Mouse (Mus musculus): ENCODE results near the gene Abcg5. TPM values are rescaled to one million over a fixed set of nuclear protein-coding genes. Genes with fewer than 3 reads are reported as not detected.
A peak's percentile ranks its signal among the peaks of the same experiment; 100 is the strongest.

Gene Abcg5
- total RNA-seq, 2 experiments from 2014 or later, result not detected

DNA sequence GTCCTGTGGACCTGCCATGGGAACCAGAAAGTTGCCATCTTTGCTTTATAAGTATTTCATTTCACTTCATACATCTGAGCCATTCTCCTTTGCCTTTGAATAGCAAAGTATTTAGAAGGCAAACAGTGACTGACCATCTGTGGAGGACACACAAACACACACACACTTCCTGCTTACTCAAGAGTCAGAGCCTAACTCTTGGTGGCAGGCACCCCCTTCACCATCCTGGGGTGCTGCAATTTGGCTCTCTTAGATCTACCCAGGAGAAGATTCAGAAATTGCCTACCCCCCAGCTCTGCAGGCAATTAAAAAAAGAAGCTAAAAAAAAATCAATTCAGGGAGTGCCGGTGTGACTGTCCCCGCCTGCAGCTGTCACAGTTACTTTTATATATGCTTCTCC, 36.3 kb downstream of the Abcg5 start:
- no peak for DNase-seq
- intact Hi-C loops (cut with DNase I), result no loop called here

DNA sequence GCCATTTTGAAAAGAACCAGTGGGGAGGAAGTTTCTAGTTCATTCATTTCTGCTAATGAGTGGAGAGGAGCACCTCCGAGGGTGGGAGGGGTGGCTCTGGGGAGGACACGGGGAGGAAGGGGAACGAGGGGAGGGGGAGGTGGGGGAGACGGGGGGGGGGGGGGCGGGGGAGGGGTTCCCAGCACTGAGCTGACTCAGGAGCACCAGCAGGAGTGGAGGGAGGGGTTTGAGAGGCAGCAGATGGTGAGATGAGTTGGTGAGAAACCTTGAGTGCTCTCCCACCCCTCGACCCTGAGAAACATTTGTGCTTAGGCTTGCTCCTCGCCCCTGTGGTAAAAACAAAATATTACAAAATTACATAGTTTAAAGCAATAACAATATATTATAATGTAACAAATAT, 36.9 kb downstream of the Abcg5 start:
- intact Hi-C loops (cut with DNase I), result no loop called here
- no peak for DNase-seq

DNA sequence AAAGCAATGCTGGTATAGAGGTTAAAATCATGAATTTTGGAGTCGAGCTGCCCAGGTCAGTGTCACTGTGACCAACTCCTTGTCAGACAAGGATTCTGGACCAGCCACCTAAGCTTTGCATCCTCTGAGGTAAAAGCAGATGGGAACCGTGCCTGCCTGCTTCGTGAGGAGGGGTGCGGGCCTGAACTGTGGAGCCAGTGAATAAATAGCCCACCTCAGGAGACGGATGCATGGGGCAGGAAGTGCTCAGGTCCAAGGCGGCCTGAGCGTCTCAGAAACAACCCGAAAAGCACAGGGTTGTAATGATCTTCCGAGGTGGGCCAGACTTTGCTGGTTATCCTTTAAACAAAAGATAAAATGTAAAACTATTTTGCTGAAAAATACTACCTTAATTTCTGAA, 37.7 kb downstream of the Abcg5 start:
- no peak for DNase-seq
- intact Hi-C loops (cut with DNase I), result no loop called here

DNA sequence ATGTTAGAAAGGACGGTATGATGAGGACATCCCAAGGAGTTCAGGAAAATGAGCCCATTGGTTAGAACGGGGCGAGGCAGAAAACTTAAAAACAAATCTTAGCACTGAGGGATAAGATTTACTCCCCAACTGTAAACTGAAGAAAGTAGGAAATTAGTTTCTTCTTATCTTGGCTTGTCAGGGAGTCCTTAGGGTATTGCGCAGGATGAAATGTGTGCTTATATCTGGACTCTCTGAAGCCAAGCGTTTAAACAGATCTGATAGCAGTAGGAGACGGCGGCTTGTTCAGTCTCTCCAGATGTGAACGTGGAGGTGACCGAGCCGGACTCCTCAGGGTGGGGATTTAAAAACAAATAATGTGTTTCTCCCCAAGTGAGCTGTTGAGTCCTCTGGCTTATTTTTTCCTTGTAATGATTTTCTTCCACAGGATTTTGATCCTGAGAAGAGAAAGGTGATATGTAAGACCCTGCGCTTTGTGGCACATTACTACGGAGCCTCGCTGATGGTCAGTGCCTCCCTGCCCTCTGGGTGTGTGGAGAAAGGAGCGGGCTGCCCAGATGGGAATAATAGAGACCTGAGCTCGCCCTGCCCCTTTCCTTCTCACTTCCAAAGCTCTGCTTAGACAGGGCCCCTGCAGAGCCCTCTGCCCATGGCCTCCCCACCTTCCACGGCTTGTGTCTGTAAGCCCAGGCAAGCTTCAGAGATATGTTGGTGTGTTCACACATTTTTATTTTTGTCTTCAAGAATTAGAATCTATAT, 38.3 kb downstream of the Abcg5 start:
- DNase-seq, result no peak
- intact Hi-C loops (cut with DNase I), result no loop called here

DNA sequence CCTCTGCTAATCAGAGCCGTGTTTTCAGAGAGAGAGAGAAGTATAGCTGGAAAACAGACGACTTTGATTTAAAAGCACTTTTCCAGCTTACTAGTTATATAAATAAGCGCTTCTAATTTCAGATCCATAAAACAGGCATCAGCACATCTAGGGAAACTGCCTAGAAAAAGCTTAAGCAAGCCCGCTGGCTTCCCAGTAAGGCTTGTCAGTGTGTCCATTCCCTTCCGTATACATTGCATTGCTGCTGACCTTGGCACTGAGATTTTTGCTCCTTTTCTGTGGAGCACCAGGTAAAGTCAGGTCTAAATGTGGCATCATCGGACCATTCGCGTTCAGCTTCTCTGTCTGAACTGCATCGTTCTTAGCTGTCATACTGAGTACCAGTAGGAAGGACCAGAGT, 40.5 kb downstream of the Abcg5 start:
- intact Hi-C loops (cut with DNase I), result no loop called here
- DNase-seq, result no peak

DNA sequence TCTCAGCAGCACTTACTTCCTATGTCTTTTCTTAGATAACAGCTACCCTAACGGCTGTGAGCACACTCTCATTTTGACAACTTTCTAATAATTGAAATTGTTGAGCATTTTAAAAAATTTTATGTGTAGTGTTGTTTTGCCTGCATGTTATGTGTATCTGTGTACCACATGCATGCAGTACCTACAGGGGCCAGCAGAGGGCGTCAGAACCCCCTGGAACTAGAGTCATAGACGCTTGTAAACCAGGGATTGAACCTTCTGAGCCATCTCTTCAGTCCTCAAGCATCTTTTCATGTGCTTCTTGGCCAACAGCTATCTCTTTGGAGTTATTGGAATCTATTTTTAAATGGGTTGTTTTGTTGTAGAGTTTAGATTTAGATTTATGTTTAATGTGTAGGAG, 40.9 kb downstream of the Abcg5 start:
- intact Hi-C loops (cut with DNase I), result no loop called here

DNA sequence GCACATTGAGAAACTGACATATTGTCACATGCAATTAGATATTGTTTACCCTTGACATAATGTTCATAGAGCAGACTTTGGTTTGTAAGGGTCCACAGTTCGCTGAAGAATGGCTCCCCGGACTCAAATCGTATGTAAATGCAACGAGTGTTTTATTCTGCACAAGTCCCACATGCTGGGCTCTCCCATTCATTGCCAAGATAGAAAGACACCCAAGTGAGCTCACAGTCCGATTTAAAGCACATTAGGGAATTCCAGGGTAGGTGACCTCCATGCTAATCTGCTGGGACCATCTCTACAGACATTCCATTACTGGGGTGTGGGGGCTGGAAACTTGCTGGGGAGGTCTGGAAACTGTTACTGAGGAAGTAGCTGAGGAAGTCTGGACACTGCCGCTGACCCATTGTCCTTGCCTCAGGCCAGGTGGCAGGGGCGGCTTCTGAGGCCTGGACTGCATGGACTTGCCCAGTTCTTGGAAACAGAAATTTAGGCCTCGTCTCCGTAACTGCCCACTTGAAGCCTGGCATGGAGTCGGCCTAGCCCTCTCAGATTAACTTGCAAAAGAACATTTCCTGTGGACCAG, 42.9 kb downstream of the Abcg5 start:
- DNase-seq, result no peak
- intact Hi-C loops (cut with DNase I), result no loop called here

More for the DNA sequence above, 40.9 kb downstream of the Abcg5 start:
- no peak for DNase-seq

DNA sequence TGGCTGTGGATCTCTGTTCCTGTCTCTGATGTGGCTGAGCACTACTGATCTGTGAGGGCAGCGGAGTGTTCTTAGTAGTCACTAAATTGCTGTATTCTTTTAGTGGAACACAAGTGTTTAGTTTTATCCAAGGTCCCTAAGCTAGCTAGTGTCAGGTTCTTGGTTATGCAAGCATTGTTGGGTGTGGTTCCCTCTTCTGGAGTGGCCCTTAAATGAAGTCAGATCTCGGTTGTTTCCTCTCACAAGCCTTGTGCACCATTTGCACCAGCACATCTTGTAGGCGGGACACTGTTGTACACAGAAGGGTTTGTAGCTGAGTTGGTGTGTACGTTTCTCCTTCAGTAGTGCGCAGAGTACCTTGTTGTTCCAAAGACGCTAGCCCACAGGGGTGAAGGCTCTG, 44.8 kb downstream of the Abcg5 start:
- no peak for DNase-seq
- intact Hi-C loops (cut with DNase I), result no loop called here

DNA sequence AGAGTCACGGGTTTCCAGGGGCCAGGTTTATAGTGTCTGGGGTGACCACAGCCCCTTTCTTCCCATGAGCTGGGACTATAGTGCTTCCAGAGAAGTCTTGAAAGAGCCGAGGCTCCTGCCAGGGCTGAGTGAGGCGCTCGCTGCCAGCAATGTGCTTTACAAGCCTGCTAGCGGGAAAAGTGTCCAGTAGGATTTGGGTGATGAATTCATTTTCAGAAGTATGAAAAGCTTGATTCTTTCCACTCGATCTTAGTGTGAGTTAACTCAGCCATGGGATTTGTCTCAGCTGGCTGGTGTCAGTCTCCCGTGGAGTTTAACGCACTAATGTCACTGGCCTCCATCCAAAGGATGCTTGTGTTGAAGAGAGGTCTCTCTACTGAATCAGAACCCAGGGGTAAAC, 46.5 kb downstream of the Abcg5 start:
- intact Hi-C loops (cut with DNase I), result no loop called here
- DNase-seq, result no peak

DNA sequence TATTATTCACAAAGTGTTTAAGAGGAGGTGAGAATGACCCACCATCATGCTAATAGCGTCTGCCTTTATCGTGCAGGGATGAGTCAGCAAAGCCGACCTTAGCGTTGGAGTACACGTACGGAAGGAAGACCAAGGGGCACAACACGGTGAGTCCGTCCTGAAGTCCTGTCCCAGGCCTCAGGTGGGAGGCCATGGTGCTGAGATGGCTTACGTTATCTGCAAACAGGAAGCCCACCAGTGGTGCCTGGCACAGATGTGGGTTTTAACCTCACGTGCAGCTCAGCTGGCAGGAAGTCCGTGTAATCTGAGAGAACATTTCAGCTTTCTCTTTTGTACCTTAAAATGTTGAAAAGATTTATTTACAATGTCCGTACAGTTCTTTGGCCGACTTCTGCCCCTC, 49.4 kb downstream of the Abcg5 start:
- intact Hi-C loops (cut with DNase I), result no loop called here
- DNase-seq, result no peak

DNA sequence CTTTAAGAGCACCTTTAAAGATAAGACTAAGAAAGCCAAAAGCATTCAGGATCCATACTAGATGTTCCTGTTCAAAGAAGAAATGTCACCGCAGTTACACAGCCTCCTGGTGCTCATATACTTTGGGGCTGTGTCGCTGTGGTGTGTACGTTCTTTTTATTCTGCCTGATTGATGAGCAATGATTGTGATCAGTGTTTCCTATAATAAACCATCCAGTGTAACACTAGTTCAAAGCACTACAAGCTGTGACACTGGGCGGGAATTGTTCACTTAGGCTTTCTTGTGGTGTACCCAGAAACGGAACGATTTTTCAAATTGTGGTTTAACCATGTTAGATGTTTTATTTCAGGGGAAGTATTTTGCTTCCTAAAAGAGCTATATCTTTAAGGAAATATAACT, 51.0 kb downstream of the Abcg5 start:
- DNase-seq, result no peak
- intact Hi-C loops (cut with DNase I), result no loop called here

DNA sequence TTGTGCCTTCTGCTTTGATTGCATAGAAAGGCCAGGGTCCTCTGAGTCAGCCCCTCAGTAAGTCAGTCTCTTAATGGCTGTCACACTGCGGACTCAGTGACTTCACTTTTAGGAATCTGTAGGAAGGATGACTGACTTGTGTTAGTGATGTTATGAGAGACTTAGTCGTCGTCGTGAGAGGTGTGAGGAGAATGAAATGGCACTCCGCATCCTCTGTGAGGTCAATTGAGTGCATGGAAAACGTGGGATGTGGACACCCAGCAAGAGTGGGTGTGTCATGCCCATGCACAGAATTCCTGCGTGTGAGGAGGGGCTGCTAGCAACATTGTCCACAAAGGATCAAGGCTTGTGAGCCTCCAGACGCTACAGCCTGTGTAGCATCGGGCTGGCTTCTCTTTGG, 54.2 kb downstream of the Abcg5 start:
- no peak for DNase-seq
- intact Hi-C loops (cut with DNase I), result no loop called here

DNA sequence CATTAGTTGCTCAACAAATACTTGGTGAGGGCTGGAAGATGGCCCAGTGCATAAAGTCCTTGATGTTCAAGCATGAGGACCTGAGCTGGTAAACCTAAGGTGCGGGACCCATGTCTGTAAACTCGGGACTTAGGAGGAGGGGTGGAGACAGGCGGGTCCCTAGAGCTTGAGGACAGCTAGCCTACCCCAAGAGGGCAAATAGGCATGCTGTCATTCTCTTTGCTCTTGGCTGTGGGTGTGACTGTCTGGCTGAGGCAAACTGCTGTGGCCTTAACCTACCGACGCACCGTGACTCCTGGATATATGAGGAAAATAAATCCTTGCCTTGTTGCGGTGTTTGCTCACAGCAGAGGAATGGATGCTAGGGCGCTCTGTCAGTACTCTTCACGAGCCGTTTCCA, 55.1 kb downstream of the Abcg5 start:
- DNase-seq, result no peak
- intact Hi-C loops (cut with DNase I), result no loop called here

DNA sequence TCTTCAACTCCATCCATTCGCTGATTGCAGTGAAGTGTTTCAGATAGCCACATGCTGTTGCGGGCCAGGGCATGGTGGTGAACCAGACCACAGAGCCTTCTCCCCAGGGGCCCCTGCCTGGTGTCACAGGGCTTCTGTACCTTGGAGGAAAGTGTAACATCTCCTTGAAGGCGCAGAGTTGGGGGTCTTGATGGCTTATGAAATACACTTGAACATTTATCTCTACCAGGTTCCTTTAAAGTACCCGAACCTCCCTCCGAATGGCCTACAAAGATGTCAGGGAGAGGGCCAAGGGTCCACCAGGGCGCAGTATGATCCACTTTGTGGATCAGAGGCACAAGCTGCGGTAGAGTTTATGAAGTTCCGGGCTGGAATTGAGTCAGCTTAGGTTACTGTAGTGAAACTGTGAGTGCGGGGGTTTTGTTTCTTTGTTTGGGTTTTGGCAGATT, 55.9 kb downstream of the Abcg5 start:
- intact Hi-C loops (cut with DNase I), result no loop called here
- no peak for DNase-seq

DNA sequence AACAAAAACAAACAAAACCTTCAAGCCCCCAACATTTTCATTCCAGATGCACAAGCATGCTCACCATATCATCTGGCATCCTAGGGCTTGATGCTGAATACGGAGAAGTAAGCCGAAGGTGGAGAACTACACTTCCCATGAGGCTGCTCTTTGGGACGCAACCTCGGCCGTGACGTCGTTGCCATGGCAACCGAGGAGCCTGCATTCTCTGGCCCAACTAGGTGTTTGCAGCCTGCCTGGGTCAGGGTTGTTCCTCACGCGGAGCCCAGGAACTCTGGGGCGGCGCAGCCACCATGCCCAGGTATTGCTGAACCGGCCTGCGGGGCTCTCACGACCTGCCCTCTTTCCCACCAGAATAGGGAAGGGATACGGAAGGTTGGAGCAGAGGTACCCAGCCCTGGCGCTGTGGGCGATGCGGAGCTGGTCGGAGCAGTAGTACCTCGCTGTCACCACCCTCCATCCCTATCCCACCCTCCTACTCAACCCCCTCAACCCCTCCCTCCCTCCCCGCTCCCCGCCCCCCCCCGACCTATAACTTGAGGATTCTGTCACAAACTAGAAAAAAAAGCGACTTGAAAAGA, 56.4 kb downstream of the Abcg5 start, which contains the start of gene Dync2li1:
TSS of gene Dync2li1 (plus strand) at position 221 of the 581 bp plus-strand sequence.
- peak; percentile 72 to 83 for DNase-seq
- intact Hi-C loops (cut with DNase I), result no loop called here

DNA sequence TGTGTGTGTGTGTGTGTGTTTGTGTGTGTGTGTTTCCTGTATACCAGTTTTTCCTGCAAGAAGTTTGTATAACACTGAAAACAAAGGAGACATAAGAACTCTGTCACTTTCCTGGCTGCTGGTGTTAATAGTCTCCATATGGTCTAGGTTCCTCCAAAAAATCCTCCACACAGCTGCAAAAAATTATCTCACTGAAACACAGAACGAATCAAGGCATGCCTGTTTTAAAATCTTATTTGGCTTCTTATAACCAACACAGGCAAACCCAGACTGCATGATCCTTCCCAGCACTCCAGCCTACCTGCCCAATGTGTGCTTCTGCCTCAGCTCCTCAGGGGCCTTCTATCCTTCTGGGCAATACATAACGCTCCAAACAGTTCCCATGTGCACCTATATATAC, 59.9 kb downstream of the Abcg5 start:
- intact Hi-C loops (cut with DNase I), result no loop called here
- DNase-seq, result no peak

DNA sequence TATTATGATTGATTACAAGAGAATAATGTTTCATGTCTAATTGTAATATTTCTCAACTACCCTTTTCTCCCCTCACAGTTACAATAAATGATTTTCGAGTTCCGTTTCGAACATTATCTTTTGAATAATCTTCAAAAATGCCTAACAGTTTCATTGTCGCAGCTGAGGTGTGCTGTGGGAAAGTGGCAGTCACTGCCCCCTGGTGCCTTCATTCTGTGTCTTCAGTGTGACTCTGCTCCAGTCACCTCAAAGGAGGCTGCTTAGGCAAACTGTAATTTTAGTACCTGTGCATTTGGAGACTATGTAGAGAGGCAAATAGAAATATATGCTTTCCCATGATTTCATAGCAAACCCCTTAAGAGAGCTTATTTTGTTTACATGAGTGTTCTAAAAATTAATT, 60.8 kb downstream of the Abcg5 start:
- intact Hi-C loops (cut with DNase I), result no loop called here
- no peak for DNase-seq

DNA sequence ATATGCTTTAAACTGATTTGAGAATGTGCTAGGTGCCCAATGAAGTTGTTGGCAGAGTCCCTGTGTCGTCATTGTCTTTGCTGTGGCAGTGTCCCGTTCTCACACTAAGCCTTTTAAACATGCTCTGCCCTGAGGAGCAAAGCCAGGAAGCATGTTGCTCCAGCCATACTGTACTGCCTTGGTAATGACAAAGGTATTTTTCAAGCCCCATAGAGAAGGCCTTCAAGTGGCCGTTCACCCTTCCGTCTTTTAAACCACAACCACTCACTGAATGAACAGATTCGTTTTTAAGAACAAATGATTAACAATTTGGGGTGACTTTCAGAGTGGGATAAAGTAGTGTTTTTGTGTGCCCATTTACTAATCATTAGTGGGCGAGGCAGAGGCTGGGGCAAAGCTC, 61.6 kb downstream of the Abcg5 start:
- intact Hi-C loops (cut with DNase I), result no loop called here
- DNase-seq, result no peak

DNA sequence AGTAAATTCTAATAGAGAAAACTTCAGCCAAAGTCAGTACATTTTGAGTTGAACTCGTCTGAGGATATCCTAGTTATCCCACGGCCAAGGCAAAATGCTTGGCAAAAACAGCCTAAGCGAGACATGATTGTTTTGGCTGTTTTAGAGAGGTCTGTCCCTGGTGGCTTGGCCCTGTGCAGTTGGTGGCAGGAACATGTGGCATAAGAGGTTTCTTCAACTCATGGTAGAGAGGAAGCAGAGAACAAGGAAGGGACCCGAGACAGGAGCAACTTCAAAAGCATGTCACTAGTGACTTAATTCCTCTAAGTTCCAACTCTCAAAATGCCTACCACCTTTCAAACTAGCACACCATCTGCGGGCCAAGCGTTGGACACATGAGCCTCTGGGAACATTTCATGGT, 62.2 kb downstream of the Abcg5 start:
- intact Hi-C loops (cut with DNase I), result no loop called here
- DNase-seq, result no peak

DNA sequence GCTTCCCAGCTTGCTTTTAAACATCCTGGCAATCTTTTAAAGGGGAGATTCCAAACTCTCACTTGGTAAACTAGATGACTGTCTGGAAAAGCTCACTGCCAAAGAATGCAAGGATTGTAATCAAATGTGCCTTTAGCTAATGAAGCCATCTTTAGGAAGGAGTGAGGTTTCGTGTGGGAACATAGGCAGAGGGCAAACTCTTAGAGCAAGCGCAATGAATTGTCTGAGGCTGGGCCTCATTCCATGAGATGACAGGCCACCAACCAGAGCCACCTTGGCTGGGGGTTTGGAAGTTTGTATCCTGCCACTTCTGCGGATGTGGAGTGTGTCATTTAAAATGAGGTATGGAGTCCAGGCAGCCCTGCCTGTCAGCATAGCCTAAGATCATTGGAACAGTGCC, 62.7 kb downstream of the Abcg5 start:
- intact Hi-C loops (cut with DNase I), result no loop called here

DNA sequence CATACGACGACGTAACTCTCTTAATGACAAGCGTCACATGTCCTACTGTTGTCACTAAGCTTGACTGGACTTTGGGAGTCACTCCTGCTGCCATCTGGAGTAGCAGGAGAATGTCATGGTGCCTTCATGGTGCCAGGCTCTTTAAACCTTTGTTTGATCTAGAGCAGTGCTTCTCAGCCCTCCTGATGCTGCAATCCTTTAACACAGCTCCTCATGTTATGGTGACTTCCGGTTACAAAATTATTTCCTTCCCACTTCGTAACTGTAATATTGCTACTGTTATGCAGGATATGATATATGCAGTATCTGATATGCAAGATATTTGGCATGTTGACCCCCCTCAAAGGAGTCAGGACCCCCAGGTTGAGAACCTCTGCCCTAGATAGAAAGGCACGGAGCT, 63.7 kb downstream of the Abcg5 start:
- no peak for DNase-seq
- intact Hi-C loops (cut with DNase I), result no loop called here

More for the DNA sequence above, 62.7 kb downstream of the Abcg5 start:
- DNase-seq, result no peak

DNA sequence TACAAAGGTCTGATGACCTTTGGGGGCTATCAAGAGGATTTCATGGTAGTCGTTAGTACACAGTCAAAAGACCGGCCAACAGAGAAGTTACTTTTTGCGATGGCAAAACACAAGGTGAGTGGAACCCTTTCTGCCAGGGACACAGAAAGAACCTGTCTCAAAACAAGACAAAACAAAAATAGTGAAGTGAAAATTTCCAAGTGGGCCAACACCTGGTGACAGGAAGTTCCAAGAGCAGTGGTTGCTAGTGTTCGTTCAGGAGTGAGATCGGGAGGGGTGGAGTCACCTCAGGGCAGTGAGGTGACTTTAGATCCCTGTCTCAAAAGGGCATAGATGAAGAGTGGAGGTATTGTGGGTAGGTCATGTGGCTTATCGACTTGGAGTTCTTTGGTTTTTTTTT, 64.9 kb downstream of the Abcg5 start:
- intact Hi-C loops (cut with DNase I), result no loop called here
- no peak for DNase-seq
